In genomic region chr1:36860431-36860849, GRCm38 (mm10) we compare ENCODE assay signal across 8 mouse cellular contexts.
DNase-seq lines count a peak whose midpoint lies in the region; ATAC-seq lines count a peak whose summit lies in the region.

No protein-coding gene starts in this region.

- intact Hi-C loops in gastrocnemius, postnatal 14 days (cut with DNase I; ENCODE audit: low total_unique reads): loop anchor here (10.0 kb wide), 1 partner anchor 74 kb away; no protein-coding TSS in a partner anchor
- intact Hi-C loops in heart, postnatal 25 days (cut with DNase I): loop anchor here (1.0 to 5.0 kb wide), 2 partner anchors 60 to 77 kb away; no protein-coding TSS in a partner anchor

- peak; percentile 24 for DNase-seq in gastrocnemius, adult 18-20 months (ENCODE audit: low spot score)
- no peak for DNase-seq in gastrocnemius, postnatal 14 days
- peak; percentile 24 for DNase-seq in heart, postnatal 25 days (ENCODE audit: low spot score)
- no peak for DNase-seq in cerebellum, postnatal 14 days
- DNase-seq in c-Kit-positive CD71-positive TER-119-positive erythroid progenitor cells, embryonic 14.5 days (ENCODE audit: low spot score): no peak
- DNase-seq in adrenal gland, adult 18-20 months (ENCODE audit: low spot score in 2 of 2): no peak

- no peak overlapping the region for H3K4me3 ChIP-seq in embryonic facial prominence, embryonic 15.5 days (replicated peaks)
- no peak overlapping the region for H3K4me3 ChIP-seq in liver, embryonic 16.5 days (ENCODE audit: low read depth, low read length)

- no peaks in the 10 kb centered on the region for H3K9me3 ChIP-seq in embryonic facial prominence, embryonic 15.5 days (replicated peaks)
- no peaks in the 10 kb centered on the region for H3K9me3 ChIP-seq in liver, embryonic 16.5 days (replicated peaks; ENCODE audit: control insufficient read depth, low read length)

- 11% methylated on average over 4 of the region's 4 CpGs for WGBS in embryonic facial prominence, embryonic 15.5 days
- 52% methylated on average over 4 of the region's 4 CpGs for WGBS in liver, embryonic 16.5 days (ENCODE audit: insufficient replicate concordance)

- ATAC-seq in embryonic facial prominence, embryonic 15.5 days (ENCODE audit: insufficient number of reproducible peaks, low FRiP score, low TSS enrichment, low read depth): no peak
- 0 out of 2 replicates have a peak, but pooled peaks have one; percentile 21 for ATAC-seq in liver, embryonic 16.5 days (ENCODE audit: low read depth)

- H3K36me3 ChIP-seq in embryonic facial prominence, embryonic 15.5 days: no peaks in the 10 kb centered on the region
- H3K36me3 ChIP-seq in liver, embryonic 16.5 days (ENCODE audit: control insufficient read depth, insufficient read depth): no peaks in the 10 kb centered on the region

- peak overlapping the region; percentile 49 for H3K27ac ChIP-seq in embryonic facial prominence, embryonic 15.5 days (replicated peaks)
- H3K27ac ChIP-seq in liver, embryonic 16.5 days (ENCODE audit: low read length): 0 out of 2 replicates have a peak overlapping the region, but pooled peaks have one; percentile 16

- no peak overlapping the region for H3K9ac ChIP-seq in embryonic facial prominence, embryonic 15.5 days
- no peak overlapping the region for H3K9ac ChIP-seq in liver, embryonic 16.5 days (ENCODE audit: low read depth, low read length)

- peaks cover 15% of the 10 kb centered on the region for H3K4me1 ChIP-seq in embryonic facial prominence, embryonic 15.5 days
- peaks cover 9% of the 10 kb centered on the region for H3K4me1 ChIP-seq in liver, embryonic 16.5 days (ENCODE audit: control insufficient read depth, low read depth, low read length)

- H3K4me2 ChIP-seq in embryonic facial prominence, embryonic 15.5 days (replicated peaks): no peak overlapping the region
- H3K4me2 ChIP-seq in liver, embryonic 16.5 days (ENCODE audit: low read depth, low read length): no peak overlapping the region

- H3K27me3 ChIP-seq in embryonic facial prominence, embryonic 15.5 days: no peaks in the 10 kb centered on the region
- no peaks in the 10 kb centered on the region for H3K27me3 ChIP-seq in liver, embryonic 16.5 days (ENCODE audit: control insufficient read depth, insufficient read depth, low read depth, low read length)

Comparison
In these comparisons a context has a peak if more than half of its experiments do, and no peak if none do; other contexts are left out.
1. DNase-seq: peak in gastrocnemius, adult 18-20 months (single experiment) and heart, postnatal 25 days (single experiment); none in gastrocnemius, postnatal 14 days (single experiment), cerebellum, postnatal 14 days (0 of 2), c-Kit-positive CD71-positive TER-119-positive erythroid progenitor cells, embryonic 14.5 days (single experiment) and adrenal gland, adult 18-20 months (0 of 2).